Mouse (Mus musculus) mouse embryonic stem cell (cell line): ENCODE measurements around the gene Ccdc65.

ENCODE experiments used
- in situ Hi-C, 2 experiments: fragments of 300-500 bp; cut with MboI; formaldehyde crosslinking; loops; 1 replicate in 1 of 2; 3 replicates in 1 of 2; pipeline ENCODE4 v1.14.3; 2019 to 2020; ENCODE audit warnings: low sequenced_read_pairs in 2 of 2, low pct_unique_long_range_greater_than_20kb in 1 of 2, mixed read lengths in 1 of 2; ENCODE audit not compliant: unreplicated experiment in 1 of 2

Gene Ccdc65

GRCm38 (mm10) chr15:98771813-98772425, 63.9 kb downstream of the Ccdc65 start:
- in situ Hi-C loops = no loop called here

DNA sequence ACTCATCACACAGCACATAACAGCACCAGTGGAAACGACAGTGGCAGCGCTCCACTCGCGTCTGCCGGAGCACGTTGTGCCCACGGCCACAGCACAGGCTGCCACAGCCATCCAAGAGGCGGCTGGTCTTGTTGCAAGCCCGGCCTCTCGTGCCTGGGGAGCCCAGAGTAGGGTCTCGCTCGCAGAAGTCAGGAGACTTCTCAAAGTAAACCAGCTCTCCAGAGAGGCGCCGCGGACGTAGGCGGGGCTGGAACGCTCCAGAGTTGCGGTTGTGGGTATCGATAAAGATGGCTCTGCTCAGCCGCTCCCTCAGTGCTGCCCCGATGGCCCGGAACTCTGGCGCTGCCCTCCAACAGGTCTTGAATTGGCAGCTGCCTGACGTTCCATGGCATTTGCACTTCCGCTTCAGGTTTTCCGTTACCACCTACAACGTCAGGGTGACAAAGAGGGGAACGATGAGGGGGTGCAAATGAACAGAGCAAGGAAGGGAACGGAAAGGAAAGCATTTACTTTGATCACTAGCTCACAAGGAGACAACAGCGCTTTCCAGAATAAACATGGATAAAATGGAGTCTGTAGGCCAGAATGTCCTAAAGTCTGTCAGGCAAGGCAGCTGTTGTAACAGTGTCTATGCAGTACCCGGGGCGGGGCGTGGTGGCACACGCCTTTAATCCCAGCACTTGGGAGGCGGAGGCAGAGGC, 64.7 kb downstream of the Ccdc65 start:
- in situ Hi-C loops = no loop called here
